Mouse (Mus musculus) adrenal gland, postnatal 36 days (tissue): ENCODE measurements around the gene Hspa1l. TPM values are rescaled to one million over a fixed set of nuclear protein-coding genes. Genes with fewer than 3 reads are reported as not detected.
"Not testable (repeated sequence)": the region's sequence is repeated elsewhere in the genome, so short reads cannot be mapped to it uniquely, and the experiment has no call there.

Experiments
- DNase-seq, 2 experiments: peaks; one replicate each; pipeline ENCODE4 v3.0.0; 2021; ENCODE audit warnings: mixed read lengths in 1 of 2
- total RNA-seq, 2 experiments: library from RNA; stranded (reverse); gene quantifications; 2 replicates each; pipeline ENCODE4 v1.2.3; 2021

The Hspa1l gene
- total RNA-seq, 2 experiments from 2014 or later, result 0.20 to 0.36 TPM

DNA sequence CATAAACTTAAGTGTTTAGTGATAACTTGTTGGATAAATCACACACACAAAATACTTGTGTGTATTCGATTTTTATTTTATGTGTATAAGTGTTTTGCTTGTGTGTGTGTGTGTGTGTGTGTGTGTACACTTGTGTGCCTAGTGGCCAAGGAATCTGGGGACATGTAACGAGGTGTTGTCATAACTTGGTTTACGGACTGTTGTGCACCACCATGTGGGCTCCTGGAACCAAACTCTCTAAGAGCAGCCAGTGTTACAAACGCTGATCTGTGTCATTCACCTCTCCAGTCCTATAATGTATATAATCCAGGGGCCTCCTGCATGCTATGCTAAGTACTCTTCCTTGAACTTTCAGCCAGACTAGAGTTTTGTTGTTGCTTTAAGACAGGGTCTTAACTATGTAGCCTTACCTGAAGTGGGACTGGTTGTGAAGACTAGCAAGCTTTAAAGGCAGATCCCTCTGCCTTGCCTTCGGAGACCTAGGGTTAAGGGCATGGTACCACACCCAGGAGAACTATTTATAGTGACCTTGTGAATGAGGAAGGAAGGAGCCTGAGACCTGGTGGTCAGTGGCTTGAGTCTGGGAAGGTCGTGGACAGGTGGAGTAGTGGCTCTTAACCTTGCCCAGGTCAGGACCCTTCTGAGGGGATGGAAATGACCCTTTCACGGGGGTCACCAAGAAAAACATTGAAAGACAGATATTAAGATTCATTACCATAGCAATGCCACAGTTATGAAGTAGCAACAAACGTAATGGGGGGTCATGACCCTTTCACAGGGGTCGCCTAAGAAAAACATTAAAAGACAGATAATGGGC, 30.7 kb downstream of the Hspa1l start:
- DNase-seq, result no peak

DNA sequence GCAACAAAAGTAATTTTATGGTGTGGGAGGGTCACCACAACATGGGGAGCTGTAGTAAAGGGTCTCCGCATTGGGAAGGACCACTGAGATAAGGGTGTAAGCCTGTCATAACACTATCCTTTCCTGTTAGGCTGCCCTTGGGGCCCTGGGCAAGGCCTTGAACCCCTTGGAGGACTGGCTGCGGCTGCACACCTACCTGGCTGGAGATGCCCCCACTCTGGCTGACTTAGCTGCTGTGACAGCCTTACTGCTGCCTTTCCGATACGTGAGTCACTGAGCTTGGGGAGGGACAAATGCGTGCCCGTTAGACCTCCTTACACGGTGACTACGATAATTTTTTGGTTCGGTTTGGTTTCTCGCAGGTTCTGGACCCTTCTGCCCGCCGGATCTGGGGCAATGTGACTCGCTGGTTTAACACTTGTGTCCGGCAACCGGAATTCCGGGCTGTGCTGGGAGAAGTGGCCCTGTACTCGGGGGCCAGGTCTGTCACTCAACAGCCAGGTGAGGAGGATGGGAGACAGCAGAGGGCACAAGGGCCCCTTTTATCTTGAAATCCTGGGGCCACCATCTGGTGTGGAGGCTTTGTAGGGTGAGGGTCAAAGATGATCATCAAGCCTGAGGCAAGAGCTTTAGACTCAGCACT, 31.7 kb downstream of the Hspa1l start:
- DNase-seq, result no peak

DNA sequence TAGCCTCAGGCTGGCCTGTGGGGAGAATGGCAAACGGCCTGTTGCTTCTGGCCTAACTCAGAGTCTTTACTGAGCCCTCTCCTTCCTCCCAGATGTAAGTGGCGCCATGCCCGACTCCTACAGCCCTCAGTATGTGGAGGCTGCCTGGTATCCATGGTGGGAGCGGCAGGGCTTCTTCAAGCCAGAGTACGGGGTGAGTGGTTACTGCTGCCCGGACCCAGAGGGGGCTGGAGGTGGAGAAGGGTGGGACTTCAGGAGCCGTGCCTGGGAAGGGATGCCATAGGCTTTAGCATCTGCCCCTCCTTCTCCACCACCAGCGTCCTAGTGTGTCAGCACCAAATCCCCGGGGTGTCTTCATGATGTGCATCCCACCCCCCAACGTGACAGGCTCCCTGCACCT, 32.7 kb downstream of the Hspa1l start:
- no peak for DNase-seq

DNA sequence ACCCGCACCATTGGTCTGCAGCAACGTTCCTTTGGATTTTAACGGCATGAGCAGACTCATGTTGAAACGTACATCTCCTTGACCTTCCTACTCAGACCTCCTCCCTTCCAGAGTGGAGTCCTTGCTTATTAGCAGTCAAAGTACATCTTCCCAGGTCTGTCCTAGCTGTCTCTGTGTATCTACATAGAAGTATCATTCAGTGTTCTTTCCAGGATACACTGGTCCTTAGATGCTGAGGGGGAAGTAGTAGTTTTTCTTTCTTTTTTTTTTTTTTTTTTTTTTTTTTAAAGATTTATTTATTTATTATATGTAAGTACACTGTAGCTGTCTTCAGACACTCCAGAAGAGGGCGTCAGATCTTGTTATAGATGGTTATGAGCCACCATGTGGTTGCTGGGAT, 33.4 kb downstream of the Hspa1l start:
- DNase-seq, result not testable (repeated sequence)

DNA sequence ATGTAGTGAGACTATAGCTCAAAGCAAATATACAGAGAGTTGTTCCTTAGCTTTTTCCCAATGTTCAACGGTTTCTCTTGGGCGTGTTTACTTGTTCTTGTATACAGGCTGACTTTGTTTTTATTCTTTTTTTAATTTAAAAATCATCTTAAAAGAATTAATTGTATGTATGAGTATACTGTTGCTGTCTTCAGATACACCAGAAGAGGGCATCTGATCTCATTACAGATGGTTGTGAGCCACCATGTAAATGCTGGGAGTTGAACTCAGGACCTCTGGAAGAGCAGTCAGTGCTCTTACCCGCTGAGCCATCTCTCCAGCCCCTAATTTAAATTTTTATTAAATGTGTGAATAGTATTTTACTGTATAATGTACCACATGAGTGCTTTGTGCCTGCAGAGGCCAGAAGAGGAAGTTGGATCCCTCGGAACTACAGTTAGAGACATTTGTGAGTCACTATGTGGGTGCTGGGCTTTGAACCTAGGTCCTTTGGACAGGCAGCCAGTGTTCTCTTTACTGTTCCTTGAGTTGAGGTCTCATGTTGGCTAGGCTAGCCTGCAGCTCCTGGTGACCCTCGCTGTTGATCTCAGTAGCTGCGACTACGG, 35.0 kb downstream of the Hspa1l start:
- DNase-seq, result no peak

DNA sequence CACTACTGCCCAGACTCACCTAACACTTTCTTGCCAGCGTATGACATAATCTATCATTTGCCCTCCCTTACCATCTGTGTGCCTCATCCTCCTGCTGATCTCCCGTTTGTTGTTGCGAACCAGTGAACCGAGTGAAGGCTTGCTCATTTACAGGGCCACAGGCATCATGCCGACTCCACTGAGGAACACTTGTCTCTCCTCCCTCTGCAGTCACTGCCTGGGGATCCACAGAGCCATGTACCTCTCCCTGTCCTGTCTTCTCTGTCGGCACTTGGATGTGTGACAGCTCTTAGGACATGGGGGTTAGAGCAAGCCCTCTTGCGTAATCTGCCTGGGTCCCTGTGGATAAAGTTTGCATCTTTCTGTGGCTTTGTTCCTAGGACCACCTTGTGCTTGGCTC, 37.1 kb downstream of the Hspa1l start:
- DNase-seq, result no peak

DNA sequence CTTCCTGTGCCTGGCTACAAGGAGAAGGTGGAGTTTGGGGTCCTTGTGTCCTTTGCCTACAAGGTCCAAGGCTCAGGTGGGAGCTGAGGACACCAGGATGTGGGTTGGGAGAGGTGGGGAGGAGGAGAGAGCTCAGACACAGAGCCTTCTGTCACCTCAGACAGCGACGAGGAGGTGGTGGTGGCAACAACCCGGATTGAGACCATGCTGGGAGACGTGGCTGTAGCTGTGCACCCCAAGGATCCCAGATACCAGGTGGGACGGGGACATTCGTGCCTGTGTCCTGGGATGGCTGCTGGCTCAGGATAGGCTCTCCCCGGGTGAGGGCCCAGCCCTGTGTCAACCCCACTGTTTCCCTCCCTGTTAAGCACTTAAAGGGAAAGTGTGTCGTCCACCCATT, 38.9 kb downstream of the Hspa1l start:
- DNase-seq, result no peak

DNA sequence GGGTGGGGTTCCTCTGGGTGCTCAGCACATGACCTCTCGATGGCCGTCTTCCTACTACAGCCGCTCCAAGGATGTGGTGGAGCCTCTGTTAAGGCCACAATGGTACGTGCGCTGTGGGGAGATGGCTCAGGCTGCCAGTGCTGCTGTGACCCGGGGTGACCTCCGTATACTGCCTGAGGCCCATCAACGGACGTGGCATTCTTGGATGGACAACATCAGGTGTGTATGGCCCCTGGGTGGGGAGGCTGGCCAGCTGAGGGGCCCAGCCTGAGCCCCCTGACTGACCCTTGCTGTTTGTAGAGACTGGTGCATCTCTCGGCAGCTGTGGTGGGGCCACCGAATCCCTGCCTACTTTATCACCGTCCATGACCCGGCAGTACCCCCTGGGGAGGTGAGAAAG, 39.9 kb downstream of the Hspa1l start:
- no peak for DNase-seq

DNA sequence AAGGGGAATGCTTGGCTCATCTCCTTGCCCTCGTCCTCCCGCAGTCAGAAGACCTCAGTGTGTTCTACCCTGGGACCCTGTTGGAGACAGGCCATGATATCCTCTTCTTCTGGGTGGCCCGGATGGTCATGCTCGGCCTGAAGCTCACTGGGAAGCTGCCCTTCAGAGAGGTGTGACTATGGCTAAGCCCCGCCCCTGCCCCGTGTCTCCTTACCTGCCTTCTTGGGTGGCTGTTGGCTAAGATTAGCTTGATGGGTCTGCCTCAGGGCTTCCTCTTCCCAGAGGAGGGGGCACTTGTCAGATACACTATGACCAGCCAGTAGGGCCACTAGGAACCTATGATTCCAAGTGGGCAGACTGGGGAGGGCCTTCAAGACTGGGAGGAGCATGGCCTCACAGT, 40.7 kb downstream of the Hspa1l start:
- DNase-seq, result no peak

DNA sequence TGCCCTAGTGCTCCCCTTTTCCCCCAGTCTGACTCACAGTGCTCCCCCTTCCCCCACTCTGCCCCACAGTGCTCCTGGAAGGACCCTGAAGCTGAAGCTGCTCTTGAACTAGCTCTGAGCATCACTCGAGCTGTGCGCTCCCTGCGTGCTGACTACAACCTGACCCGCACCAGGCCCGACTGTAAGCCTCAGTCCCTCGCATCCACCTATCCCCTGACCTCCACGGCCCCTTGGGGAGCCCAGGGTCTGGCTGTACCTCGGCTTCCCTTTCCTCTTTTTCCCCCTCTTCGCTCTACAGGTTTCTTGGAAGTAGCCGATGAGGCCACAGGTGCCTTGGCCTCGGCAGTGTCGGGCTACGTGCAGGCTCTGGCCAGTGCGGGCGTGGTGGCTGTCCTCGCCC, 42.8 kb downstream of the Hspa1l start:
- DNase-seq, result no peak

DNA sequence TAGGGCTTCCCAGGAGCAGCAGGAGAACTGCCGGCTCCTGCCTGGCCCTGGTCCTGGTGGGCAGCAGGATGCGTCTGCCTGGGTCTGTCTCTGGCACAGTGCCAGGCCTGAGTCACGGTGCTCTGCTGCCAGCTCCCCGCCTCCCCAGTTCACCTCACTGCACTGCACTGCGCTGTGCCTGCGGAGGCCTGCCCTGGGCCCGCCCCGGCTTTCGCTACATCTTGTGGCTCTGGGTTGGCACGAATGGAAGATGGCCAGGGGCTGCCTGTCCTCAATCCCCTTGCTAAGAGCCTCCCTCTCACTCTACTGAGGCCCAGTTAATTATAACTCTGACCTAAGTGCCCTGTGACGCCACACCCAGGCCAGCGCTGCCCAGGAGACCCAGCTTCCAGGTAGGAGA, 43.9 kb downstream of the Hspa1l start, which contains the start of gene Vwa7:
Gene Vwa7, plus strand, starts transcription at position 204 of the 400 bp plus-strand sequence.
- peak; percentile 67 to 77 for DNase-seq

DNA sequence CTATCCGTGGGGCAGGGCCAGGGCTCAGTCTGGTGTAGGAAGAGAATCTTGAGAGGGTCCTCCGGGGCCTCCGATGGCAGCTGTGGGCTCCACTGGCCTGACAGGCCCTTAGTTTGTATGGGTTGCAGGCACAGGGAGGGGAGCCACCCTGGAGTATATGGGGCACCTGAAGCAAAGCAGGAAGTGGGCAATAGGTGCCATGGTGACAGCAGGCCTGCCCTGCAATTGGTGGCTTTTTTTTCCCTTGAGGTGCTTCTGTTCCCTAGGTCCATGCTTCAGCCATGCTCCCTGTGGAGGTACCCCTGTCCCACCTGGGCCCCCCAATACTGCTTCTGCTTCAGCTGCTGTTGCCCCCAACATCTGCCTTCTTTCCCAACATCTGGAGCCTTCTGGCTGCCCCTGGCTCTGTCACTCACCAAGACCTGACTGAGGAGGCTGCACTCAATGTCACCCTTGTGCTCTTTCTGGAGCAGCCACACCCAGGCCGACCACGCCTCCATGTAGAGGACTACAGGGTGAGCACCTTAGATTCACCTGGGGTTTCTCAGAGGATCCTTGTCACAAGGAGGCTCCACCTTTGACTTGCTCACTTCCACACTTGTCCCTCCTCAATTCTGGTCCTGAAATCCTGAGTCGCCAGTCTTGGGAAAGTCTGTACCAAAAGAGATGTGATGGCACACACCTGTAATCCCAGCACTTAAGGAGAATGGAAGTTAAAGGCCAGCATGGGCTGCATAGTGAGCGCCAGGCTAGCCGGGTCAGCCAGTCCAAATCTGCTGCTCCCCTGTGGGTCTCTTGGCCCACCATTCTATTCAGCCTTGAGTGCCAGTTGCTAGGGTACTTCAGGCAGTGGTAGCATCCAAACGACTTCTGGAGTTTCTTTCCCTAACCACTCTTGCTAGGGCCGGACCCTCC, 44.5 kb downstream of the Hspa1l start:
- DNase-seq, result no peak

DNA sequence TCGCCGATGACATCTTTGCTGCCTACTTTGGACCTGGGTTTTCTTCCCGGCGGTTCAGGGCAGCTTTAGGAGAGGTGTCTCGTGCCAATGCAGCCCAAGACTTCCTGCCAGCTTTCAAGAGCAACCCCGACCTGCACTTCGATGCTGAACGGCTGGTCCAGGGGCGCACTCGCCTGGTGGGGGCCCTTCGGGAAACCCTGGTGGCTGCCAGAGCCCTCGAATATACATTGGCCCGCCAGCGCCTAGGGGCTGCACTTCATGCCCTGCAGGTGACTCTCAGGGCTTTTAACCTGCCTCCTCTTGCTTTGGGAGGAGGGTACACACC, 45.2 kb downstream of the Hspa1l start:
- DNase-seq, result no peak

DNA sequence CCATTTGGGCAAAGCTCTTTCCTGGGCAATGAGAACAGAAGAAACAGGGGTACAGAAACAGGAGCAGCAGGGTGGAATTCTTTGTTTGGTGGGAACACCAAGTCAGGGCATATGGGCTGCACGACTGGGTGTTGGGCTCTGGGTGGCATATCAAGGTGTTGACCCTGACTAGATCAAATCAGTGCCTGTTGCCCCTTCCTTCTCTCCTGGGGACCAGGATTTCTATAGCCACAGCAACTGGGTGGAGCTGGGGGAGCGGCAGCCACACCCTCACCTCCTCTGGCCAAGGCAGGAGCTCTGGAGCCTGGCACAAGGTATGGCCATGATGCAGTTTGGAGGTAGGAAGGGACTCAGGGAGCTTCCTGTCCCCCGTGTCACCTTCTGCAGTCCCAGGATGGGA, 45.7 kb downstream of the Hspa1l start:
- DNase-seq, result no peak

DNA sequence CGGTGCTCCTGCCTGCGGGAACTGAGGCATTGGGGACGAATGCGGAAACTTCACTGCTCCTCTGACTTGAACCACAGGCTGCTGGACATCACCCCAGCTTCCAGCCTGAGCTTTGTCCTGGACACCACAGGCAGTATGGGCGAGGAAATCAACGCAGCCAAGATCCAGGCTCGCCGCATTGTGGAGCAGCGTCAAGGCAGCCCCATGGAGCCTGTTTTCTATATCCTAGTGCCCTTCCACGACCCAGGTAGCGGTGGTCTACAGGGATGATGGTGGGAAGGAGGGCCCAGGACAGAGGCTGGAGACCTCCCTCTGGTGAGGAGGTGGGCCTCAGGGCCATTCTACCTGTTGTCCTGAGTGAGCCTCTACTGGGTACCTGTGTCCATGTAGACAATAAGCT, 47.4 kb downstream of the Hspa1l start:
- no peak for DNase-seq

DNA sequence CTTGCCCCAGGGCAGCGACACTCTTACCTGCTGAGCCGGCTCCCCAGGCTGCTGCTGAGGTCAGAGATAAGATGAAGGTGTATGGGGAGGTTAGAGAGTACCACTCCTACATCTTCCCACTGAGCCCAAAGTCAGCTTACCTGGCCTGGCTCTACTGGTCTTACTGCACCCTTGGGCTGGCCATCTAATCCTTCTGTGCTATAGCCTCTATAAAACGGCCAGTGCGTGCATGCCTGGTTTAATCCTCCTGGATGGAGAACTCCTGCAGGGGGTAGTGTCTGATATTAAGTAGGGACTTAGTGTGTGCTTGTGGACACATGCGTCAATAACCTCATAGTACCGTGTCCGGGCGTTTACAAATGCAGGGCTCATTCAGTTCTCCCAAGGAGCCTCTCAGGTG, 48.0 kb downstream of the Hspa1l start:
- DNase-seq, result no peak

DNA sequence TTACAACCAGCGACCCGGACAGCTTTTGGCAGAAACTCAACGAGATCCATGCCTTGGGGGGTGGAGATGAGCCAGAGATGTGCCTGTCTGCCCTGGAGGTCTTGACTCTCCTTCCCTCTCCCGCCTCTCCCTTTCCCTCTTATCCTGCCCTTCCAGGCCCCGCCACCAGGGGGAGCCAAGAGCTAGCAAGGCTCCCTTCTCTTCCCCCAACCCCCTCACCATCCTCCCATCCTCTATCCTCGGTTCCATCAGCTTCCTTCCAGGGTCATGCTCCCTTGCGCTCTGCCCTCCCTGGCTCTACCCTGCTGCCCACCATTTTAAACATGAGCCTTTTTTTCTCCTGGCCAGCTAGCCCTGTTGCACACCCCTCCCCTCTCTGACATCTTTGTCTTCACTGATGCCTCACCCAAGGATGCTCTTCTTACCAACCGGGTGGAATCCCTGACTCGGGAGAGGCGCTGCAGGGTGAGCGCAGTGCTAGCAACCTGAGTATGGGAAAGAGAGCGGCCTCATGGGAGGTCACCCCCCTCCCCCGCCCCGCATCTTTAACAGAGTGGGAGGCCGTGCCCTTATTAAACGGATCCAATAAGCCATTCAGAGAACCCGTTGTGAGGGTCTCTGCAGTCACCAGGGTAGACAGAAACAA, 48.8 kb downstream of the Hspa1l start:
- DNase-seq, result peak; percentile 88 to 93

DNA sequence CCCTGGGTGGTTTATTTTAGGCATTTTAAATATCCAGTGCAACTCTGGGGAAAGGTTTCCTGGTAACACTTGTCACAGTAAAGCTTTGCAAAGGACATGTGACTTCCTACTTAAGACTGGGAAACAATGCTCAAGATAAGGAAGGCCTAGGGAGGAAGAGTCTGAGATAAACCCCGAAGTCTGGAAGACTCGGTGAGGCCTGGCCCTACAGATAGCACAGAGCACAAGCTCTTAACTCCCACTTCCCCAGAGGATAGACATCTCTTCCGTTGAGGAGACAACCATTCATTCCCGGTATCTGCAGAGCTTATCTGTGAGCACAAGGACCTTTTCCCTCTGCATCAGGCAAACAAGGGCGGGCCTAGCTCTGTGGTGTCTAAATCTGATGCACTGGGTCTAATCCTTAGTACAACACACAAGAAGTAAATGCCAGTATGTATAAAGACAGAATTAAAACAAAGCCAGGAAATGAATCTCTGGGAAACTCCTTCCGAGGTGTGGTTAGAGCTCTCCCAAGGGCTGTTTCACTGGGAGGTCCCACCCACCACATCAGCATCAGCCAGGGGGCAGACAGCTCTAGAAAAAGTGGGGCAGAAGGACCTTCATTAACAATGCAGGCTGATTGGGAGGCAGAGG, 49.5 kb downstream of the Hspa1l start:
- peak in 1 of 2 experiments; percentile 30 for DNase-seq

DNA sequence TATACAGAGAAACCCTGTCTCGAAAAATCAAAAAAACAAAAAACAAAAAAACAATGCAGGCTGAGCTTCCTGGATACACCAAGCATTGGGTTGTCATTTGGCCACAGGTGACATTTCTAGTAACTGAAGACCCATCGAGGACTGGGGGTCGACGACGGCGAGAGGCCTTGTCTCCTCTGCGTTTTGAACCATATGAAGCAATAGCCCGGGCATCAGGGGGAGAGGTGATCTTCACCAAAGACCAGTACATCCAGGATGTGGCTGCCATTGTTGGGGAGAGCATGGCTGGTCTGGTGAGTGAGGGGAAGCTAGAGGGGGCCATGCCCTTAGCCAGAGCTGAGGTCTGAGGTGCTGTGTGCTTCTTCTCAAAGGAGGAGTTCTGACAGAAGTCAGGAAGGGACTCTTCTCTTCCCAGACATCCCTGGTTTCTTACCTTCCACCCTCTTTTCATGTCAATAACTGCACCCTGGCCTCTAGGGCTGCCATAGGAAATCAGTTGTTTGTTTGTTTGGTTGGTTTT, 50.1 kb downstream of the Hspa1l start:
- DNase-seq, result no peak

DNA sequence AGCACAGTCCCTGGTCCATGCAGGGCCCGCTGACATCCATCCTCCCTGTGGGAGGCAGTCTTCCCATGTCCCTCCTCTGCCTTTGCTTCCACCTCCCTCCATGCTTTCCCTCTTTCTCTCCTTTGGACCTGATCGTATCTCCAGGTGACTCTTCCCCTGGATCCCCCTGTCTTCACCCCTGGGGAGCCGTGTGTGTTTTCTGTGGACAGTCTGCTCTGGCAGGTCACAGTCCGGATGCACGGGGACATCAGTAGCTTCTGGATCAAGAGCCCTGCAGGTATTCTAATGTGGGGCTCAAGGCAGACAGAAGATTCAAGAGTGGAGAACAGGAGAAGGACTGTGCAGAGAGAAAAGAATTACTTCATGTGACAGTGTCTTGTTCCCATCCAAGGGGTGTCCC, 50.7 kb downstream of the Hspa1l start:
- DNase-seq, result no peak

DNA sequence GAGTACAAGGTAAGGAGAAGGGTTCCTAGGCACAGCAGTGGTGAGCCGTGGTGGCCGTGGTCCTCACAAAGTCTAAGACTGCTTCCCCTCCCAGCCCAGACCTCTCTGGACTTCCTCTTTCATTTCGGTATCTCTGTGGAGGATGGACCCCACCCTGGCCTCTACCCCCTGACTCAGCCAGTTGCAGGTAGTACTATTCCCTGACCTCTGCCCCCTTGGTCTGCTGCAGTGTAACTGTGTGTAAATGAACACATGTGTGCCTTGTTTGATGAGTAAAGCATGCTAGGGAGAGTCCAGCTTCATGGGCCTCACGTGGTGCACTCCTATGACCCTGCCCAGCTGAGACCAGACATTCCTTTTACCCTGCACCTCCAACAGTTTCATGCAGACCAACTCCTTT, 51.3 kb downstream of the Hspa1l start:
- DNase-seq, result no peak
